Mouse (Mus musculus): ENCODE data around the gene St8sia1. TPM values are rescaled to one million over a fixed set of nuclear protein-coding genes. Genes with fewer than 3 reads are reported as not detected.

The St8sia1 gene
- polyA plus RNA-seq (2014; fragmentation: Illumina TruSeq; extraction: RNeasy Lipid Tissue Mini Kit (QIAGEN cat#74804); ENCODE audit: low replicate concordance): 0.52 TPM

GRCm38 (mm10) chr6:142964076-142964530 lies at the start of gene St8sia1:
St8sia1 (minus strand) TSS chr6:142964452.

GRCm38 (mm10) chr6:142804402-142804801 lies 159.8 kb downstream of the St8sia1 start, which contains the start of gene Sult6b2:
Sult6b2 (minus strand) TSS chr6:142804502.

Other genes starting within 250 kb of the St8sia1 start
- 187 TPM for gene Cmas, start 207.8 kb downstream of the St8sia1 start, polyA plus RNA-seq (2014; fragmentation: Illumina TruSeq; extraction: RNeasy Lipid Tissue Mini Kit (QIAGEN cat#74804); ENCODE audit: low replicate concordance)
- gene Sult6b2, start 159.9 kb downstream of the St8sia1 start, polyA plus RNA-seq (2014; fragmentation: Illumina TruSeq; extraction: RNeasy Lipid Tissue Mini Kit (QIAGEN cat#74804); ENCODE audit: low replicate concordance): 253 TPM
- 33.9 TPM for gene C2cd5, start 135.7 kb upstream of the St8sia1 start, polyA plus RNA-seq (2014; fragmentation: Illumina TruSeq; extraction: RNeasy Lipid Tissue Mini Kit (QIAGEN cat#74804); ENCODE audit: low replicate concordance)
- 201 TPM for gene Etnk1, start 202.8 kb upstream of the St8sia1 start, polyA plus RNA-seq (2014; fragmentation: Illumina TruSeq; extraction: RNeasy Lipid Tissue Mini Kit (QIAGEN cat#74804); ENCODE audit: low replicate concordance)

Measured in small intestine, adult 10 weeks (tissue).